Mouse (Mus musculus) MEL (cell line): Measurements from ENCODE around the gene Gm42791. TPM values are rescaled to one million over a fixed set of nuclear protein-coding genes. Genes with fewer than 3 reads are reported as not detected.

ENCODE experiments used
- DNase-seq: peaks from one replicate; pipeline ENCODE4 v3.0.0; 2011; ENCODE audit warnings: low read depth, low spot score
- H3K27ac ChIP-seq: 2 replicates; pipeline ENCODE4 v1.5.1; 2012; ENCODE audit warnings: low read depth, mild to moderate bottlenecking, control low read depth, low read length, moderate library complexity; ENCODE audit not compliant: control insufficient read depth
- H3K27me3 ChIP-seq, 2 experiments: fragments of 150-350 bp in 1 of 2; sonication (generic) in 1 of 2; 2 replicates each; pipeline ENCODE4 v1.6.1; 2012; ENCODE audit warnings: low read length in 2 of 2, mild to moderate bottlenecking in 2 of 2, improper control_type of control experiment in 1 of 2, moderate library complexity in 1 of 2; ENCODE audit not compliant: insufficient read depth in 2 of 2, control insufficient read depth in 1 of 2
- H3K36me3 ChIP-seq, 2 experiments: 2 replicates each; pipeline ENCODE4 v1.6.1; 2012 to 2014; ENCODE audit warnings: low read length in 2 of 2, improper control_type of control experiment in 1 of 2, inconsistent platforms in 1 of 2, mild to moderate bottlenecking in 1 of 2; ENCODE audit not compliant: insufficient read depth in 2 of 2, control insufficient read depth in 1 of 2
- H3K4me1 ChIP-seq, 2 experiments: fragments of 150-350 bp in 1 of 2; sonication (generic) in 1 of 2; 2 replicates each; pipeline ENCODE4 v1.6.1; 2012; ENCODE audit warnings: low read length in 2 of 2, improper control_type of control experiment in 1 of 2, mild to moderate bottlenecking in 1 of 2; ENCODE audit not compliant: insufficient read depth in 2 of 2, control insufficient read depth in 1 of 2
- H3K4me3 ChIP-seq, 2 experiments: fragments of 150-350 bp in 1 of 2; sonication (generic) in 1 of 2; 2 replicates each; pipeline ENCODE4 v1.5.1; 2012; ENCODE audit warnings: low read depth in 2 of 2, low read length in 2 of 2, mild to moderate bottlenecking in 2 of 2, moderate library complexity in 2 of 2, control low read depth in 1 of 2, improper control_type of control experiment in 1 of 2; ENCODE audit not compliant: control insufficient read depth in 1 of 2, insufficient read depth in 1 of 2
- H3K79me2 ChIP-seq: 2 replicates; pipeline ENCODE4 v1.6.1; 2012; ENCODE audit warnings: mild to moderate bottlenecking, low read length, moderate library complexity; ENCODE audit not compliant: control insufficient read depth, poor library complexity, insufficient read depth
- H3K9ac ChIP-seq: 2 replicates; pipeline ENCODE4 v1.6.1; 2012; ENCODE audit warnings: low read depth, mild to moderate bottlenecking, control low read depth, low read length, moderate library complexity; ENCODE audit not compliant: control insufficient read depth, poor library complexity, severe bottlenecking
- H3K9me3 ChIP-seq: fragments of 150-350 bp; sonication (generic); replicated peaks from 2 replicates; pipeline ENCODE4 v1.6.1; 2012; ENCODE audit warnings: mild to moderate bottlenecking, low read length, improper control_type of control experiment, moderate library complexity; ENCODE audit not compliant: insufficient read depth
- CTCF ChIP-seq, 3 experiments: IDR thresholded peaks in 2 of 3; conservative IDR thresholded peaks in 1 of 3; 2 replicates each; pipeline ENCODE4 v1.5.1; 2011 to 2012; ENCODE audit warnings: low read length in 3 of 3, low read depth in 2 of 3, mild to moderate bottlenecking in 2 of 3, improper control_type of control experiment in 1 of 3, inconsistent platforms in 1 of 3, mixed read lengths in 1 of 3, moderate library complexity in 1 of 3; ENCODE audit not compliant: control insufficient read depth in 1 of 3, insufficient read depth in 1 of 3, poor library complexity in 1 of 3, severe bottlenecking in 1 of 3
- EP300 ChIP-seq, 2 experiments: IDR thresholded peaks; 2 replicates each; pipeline ENCODE4 v1.6.1; 2011; ENCODE audit warnings: improper control_type of control experiment in 2 of 2, low read length in 2 of 2, low read depth in 1 of 2, mild to moderate bottlenecking in 1 of 2
- MEF2A ChIP-seq: IDR thresholded peaks from 2 replicates; pipeline ENCODE4 v1.6.1; 2014; ENCODE audit warnings: low read depth, mild to moderate bottlenecking, inconsistent platforms, low read length, improper control_type of control experiment; ENCODE audit not compliant: poor library complexity, insufficient replicate concordance, severe bottlenecking; ENCODE audit errors: extremely low read depth
- POLR2A ChIP-seq, 2 experiments: IDR thresholded peaks; 2 replicates each; pipeline ENCODE4 v1.6.1; 2011 to 2012; ENCODE audit warnings: low read length in 2 of 2, mild to moderate bottlenecking in 2 of 2, control low read depth in 1 of 2, improper control_type of control experiment in 1 of 2, low read depth in 1 of 2, moderate library complexity in 1 of 2; ENCODE audit not compliant: control insufficient read depth in 1 of 2, insufficient read depth in 1 of 2, poor library complexity in 1 of 2
- POLR2AphosphoS5 ChIP-seq: IDR thresholded peaks from 2 replicates; pipeline ENCODE4 v1.6.1; 2012; ENCODE audit warnings: low read depth, borderline replicate concordance, mild to moderate bottlenecking, inconsistent platforms, low read length, moderate library complexity, mixed read lengths
- RAD21 ChIP-seq: IDR thresholded peaks from 2 replicates; pipeline ENCODE4 v1.6.1; 2011; ENCODE audit warnings: mild to moderate bottlenecking, low read depth, low read length, improper control_type of control experiment
- RCOR1 ChIP-seq: IDR thresholded peaks from 2 replicates; pipeline ENCODE4 v1.6.1; 2012; ENCODE audit warnings: low read depth, mild to moderate bottlenecking, inconsistent platforms, low read length, improper control_type of control experiment
- SMC3 ChIP-seq: IDR thresholded peaks from 2 replicates; pipeline ENCODE4 v1.6.1; 2011; ENCODE audit warnings: low read depth, low read length, improper control_type of control experiment
- TAL1 ChIP-seq: IDR thresholded peaks from 2 replicates; pipeline ENCODE4 v1.6.1; 2012; ENCODE audit warnings: mild to moderate bottlenecking, inconsistent platforms, low read length, moderate library complexity, mixed read lengths
- polyA plus RNA-seq, 2 experiments: library from polyadenylated mRNA; stranded (reverse) in 1 of 2; unstranded in 1 of 2; fragments of >175 nt in 1 of 2; fragments of >200 nt in 1 of 2; gene quantifications; 2 replicates each; pipeline versions ENCODE4 v1.2.1 to v1.2.4; 2012; ENCODE audit warnings: low replicate concordance in 2 of 2, low read depth in 1 of 2; ENCODE audit not compliant: insufficient read length in 2 of 2, insufficient read depth in 1 of 2, missing spikeins in 1 of 2
- total RNA-seq: library from RNA; depleted of rRNA; stranded (reverse); fragments of 300-350 nt; gene quantifications from 2 replicates; pipeline ENCODE4 v1.2.3, GENCODE M21; 2012; rRNA removed

The Gm42791 gene
- total and polyA plus RNA-seq, 3 experiments: 1.2 to 2.1 TPM; not detected in 1

GRCm38 (mm10) chr5:148847032-148847431, 147.9 kb downstream of the Gm42791 start:
- Histone ChIP-seq H3K9ac (no peak overlapping the region), H3K36me3 (no peaks in the 10 kb centered on the region), H3K9me3 (no peaks in the 10 kb centered on the region)
- TF ChIP-seq TAL1 (no peak), SMC3 (peak; percentile 65), RAD21 (peak; percentile 15), POLR2A (IDR thresholded peaks at IDR 0.05; ENCODE audit: control insufficient read depth in 1 of 2, insufficient read depth in 1 of 2, low read depth in 1 of 2, low read length in 2 of 2, poor library complexity in 1 of 2) (no peak), MEF2A (no peak), EP300 (IDR thresholded peaks at IDR 0.05; ENCODE audit: low read depth in 1 of 2, low read length in 2 of 2) (no peak), POLR2AphosphoS5 (no peak), RCOR1 (no peak), CTCF (IDR thresholded peaks at IDR 0.05 in 2 of 3, conservative IDR thresholded peaks at IDR 0.05 in 1 of 3; ENCODE audit: control insufficient read depth in 1 of 3, insufficient read depth in 1 of 3, low read depth in 2 of 3, low read length in 3 of 3, poor library complexity in 1 of 3, severe bottlenecking in 1 of 3) (peak; percentile 44 to 72 (median 65))
- TF ChIP-seq, all 39 proteins: peak for 3
- Histone ChIP-seq H3K4me3 (no peak overlapping the region), H3K27ac (no peak overlapping the region), H3K79me2 (no peaks in the 10 kb centered on the region), H3K4me1 (no peaks in the 10 kb centered on the region), H3K27me3 (no peaks in the 10 kb centered on the region; a peak in 2 of 4 replicates)
- peak; percentile 58 for DNase-seq

Other genes starting within 250 kb of the Gm42791 start
- 13.6 and 14.8 TPM in 2 replicates for gene Katnal1, start 65.8 kb downstream of the Gm42791 start, total RNA-seq
- gene Katnal1, start 65.8 kb downstream of the Gm42791 start, polyA plus RNA-seq: 10 to 100 TPM in 1 of 2 experiments, not detected in 1; 12.8 TPM
- 84.2 and 94.4 TPM in 2 replicates for gene Uspl1, start 189.2 kb upstream of the Gm42791 start, total RNA-seq
- 100 to 1,000 TPM in 1 of 2 experiments, 10 to 100 TPM in 1; 68.5 to 179 TPM for gene Uspl1, start 189.2 kb upstream of the Gm42791 start, polyA plus RNA-seq
- 678 and 686 TPM in 2 replicates for gene Hmgb1, start 189.3 kb upstream of the Gm42791 start, total RNA-seq
- gene Hmgb1, start 189.3 kb upstream of the Gm42791 start, polyA plus RNA-seq: 100 to 1,000 TPM in 1 of 2 experiments, not detected in 1; 600 TPM